Mouse (Mus musculus) hindbrain, embryonic 10.5 days (tissue): ENCODE data around the gene Mbd5. TPM values are rescaled to one million over a fixed set of nuclear protein-coding genes. Genes with fewer than 3 reads are reported as not detected.

Source experiments
- DNase-seq: peaks from one replicate; pipeline ENCODE4 v3.0.0-alpha.2; 2017; ENCODE audit warnings: low spot score
- H3K27ac ChIP-seq: fragments of 300-500 bp; sonication (generic); 2 replicates; pipeline ENCODE4 v1.5.1; 2016; ENCODE audit warnings: mild to moderate bottlenecking, moderate library complexity
- H3K27me3 ChIP-seq: fragments of 300-500 bp; sonication (generic); 2 replicates; pipeline ENCODE4 v1.6.1; 2016; ENCODE audit warnings: mild to moderate bottlenecking; ENCODE audit not compliant: poor library complexity, insufficient read depth, severe bottlenecking
- H3K36me3 ChIP-seq: fragments of 300-500 bp; sonication (generic); 2 replicates; pipeline ENCODE4 v1.6.1; 2016; ENCODE audit warnings: mild to moderate bottlenecking, moderate library complexity
- H3K4me1 ChIP-seq: fragments of 300-500 bp; sonication (generic); replicated peaks from 2 replicates; pipeline ENCODE4 v1.6.1; 2016; ENCODE audit warnings: mild to moderate bottlenecking
- H3K4me3 ChIP-seq: fragments of 300-500 bp; sonication (generic); 2 replicates; pipeline ENCODE4 v1.5.1; 2016; ENCODE audit warnings: mild to moderate bottlenecking, moderate library complexity
- H3K9me3 ChIP-seq: fragments of 300-500 bp; sonication (generic); 2 replicates; pipeline ENCODE4 v1.6.1; 2016; ENCODE audit warnings: mild to moderate bottlenecking, moderate library complexity
- WGBS: fragments of 180-500 bp; shearing (Covaris S2); methylation state at CpG from one replicate; pipeline ENCODE4 v1.1.7; 2016; 5-methylcytosine and 5-hydroxymethylcytosine counted together
- polyA plus RNA-seq: library from polyadenylated mRNA; unstranded; fragments of >200 nt; fragmentation: Nextera tagmentation; extraction: Ambion mirVana; gene quantifications from 2 replicates; pipeline ENCODE4 v1.2.1, GENCODE M21; 2016

Mbd5 gene
- polyA plus RNA-seq, 1 experiment from 2014 or later, result 30.2 TPM

DNA sequence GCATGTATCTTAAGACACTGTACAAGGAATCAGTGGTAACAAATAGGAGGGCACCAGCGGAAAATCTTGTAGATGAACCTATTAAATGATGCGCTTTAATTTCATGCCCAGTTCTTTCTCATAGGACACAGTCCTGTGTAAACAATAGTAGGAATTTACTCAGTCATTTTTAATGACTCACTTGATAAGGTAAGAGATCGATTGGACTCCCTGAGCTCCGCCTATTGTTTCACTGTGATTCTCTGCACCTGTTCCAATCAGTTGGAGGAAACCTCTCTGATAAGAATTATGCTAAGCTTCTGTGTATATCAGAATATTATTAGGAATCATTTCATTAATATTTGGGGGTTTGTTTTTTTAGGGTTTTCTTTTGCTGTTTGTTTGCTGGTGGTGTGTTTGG lies 100.7 kb downstream of the Mbd5 start:
- Histone ChIP-seq H3K4me1 (0 out of 2 replicates have a peak, but pooled peaks cover 4% of the 10 kb centered on the region), H3K9me3 (0 out of 2 replicates have a peak, but pooled peaks cover 3% of the 10 kb centered on the region), H3K27ac (no peak overlapping the region), H3K36me3 (no peaks in the 10 kb centered on the region), H3K4me3 (no peak overlapping the region), H3K27me3 (no peaks in the 10 kb centered on the region)
- DNase-seq, result no peak
- WGBS, result 93% methylated on average over 4 of the region's 4 CpGs

DNA sequence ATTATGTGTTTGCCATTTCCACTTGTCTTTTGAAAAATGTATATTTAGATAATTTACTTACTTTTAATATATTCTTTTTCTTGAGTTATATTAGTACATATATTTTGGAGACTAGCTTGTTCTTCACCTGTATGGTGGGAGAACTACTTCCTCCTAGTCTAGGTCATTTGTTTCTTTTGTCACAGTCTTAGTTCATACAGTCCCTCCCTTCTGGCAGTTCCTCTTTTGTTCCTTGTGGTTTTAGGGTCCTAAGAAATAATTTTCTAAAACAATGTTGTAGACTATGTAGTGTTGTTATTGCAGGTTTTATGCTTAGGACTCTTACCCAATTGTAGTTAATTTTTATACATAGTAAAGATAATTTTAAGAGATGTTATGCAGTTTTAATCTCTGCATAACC lies 118.6 kb downstream of the Mbd5 start:
- Histone ChIP-seq H3K4me3 (no peak overlapping the region), H3K36me3 (no peaks in the 10 kb centered on the region), H3K9me3 (no peaks in the 10 kb centered on the region), H3K4me1 (no peaks in the 10 kb centered on the region), H3K27ac (no peak overlapping the region), H3K27me3 (no peaks in the 10 kb centered on the region)
- no peak for DNase-seq

DNA sequence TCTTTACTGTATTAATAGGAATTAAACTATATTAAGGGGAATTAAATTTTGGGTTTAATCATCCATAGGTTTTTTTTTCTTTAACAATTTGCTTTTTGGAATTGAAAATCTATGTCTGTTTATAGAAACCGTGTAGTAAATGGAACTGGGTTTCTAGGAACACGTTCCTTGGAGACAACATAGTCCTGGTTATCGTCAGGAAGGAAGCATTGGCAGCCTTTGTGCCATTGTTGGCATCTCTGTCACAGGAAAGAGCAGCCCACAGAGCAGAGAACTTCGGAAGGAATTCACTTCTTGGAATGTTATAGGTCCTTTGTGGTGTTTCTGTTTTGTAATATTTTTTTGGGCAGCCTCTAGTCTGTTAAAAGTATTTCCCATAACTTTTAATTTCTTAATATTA lies 135.7 kb downstream of the Mbd5 start:
- Histone ChIP-seq H3K36me3 (no peaks in the 10 kb centered on the region), H3K9me3 (no peaks in the 10 kb centered on the region), H3K4me3 (no peak overlapping the region), H3K27ac (no peak overlapping the region), H3K27me3 (no peaks in the 10 kb centered on the region), H3K4me1 (no peaks in the 10 kb centered on the region)
- DNase-seq, result no peak
- 80% methylated on average over 4 of the region's 4 CpGs for WGBS

DNA sequence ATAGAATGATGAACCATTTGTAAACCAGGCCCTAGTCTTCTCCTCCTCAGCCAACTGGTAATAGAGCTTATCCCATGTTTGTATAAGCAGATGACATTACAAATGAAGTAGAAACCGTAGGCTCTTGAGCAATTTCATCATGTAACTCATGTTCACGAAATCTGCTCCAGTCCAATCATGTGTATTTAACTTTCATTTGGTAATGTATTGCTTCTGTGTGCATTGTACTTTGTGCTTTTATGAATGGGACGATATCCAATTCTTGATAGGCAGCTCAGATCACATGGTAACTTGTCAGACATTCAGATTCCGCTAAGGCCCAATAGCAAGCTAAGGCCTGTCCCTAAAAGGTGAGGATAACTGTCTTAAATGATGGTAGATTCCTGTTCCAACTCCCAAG lies 141.5 kb downstream of the Mbd5 start:
- H3K27me3 ChIP-seq, result no peaks in the 10 kb centered on the region
- H3K9me3 ChIP-seq, result no peaks in the 10 kb centered on the region
- no peak overlapping the region for H3K4me3 ChIP-seq
- H3K27ac ChIP-seq, result no peak overlapping the region
- no peak for DNase-seq
- WGBS, result 95% methylated on average over 4 of the region's 4 CpGs
- no peaks in the 10 kb centered on the region for H3K4me1 ChIP-seq
- no peaks in the 10 kb centered on the region for H3K36me3 ChIP-seq

DNA sequence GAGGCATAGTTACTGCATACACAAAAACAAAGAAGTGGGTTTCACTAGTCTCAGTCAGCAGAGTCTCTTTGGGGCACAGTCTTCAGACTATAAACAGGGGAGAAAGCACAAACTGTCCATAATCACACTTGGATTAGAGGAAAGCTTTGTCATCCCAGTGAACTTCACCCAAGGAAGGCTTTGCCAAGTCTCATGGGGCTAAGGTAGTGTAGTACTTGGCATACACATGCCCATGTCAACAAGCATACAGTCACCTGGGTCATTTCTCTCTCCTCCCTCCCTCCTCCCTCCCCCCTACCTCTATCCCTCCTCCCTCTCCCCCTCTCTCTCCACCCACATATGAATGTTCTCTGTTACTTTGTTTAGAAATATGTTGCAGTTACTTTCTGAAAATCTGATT lies 147.5 kb downstream of the Mbd5 start:
- Histone ChIP-seq H3K9me3 (no peaks in the 10 kb centered on the region), H3K4me3 (no peak overlapping the region), H3K27ac (no peak overlapping the region), H3K4me1 (no peaks in the 10 kb centered on the region), H3K27me3 (no peaks in the 10 kb centered on the region), H3K36me3 (peaks cover 6% of the 10 kb centered on the region)
- DNase-seq, result no peak

DNA sequence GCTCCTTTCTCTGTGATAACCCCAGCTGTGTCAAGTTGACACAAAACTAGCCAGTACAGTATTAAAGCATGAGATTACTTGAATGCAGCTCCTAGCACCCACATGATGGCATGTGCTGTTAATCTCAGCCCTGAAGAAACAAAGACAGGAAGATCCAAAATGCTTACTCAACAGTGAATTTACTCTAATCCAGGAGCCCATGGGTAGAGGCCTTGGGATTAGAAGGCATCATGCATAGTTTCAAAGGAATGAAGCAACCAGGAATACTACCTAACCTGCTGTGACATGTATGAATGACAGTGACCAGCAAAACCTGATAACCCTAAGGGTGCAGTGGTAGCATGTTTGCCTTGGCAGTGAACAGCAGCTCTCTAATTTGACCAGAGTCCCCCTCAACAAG lies 159.6 kb downstream of the Mbd5 start:
- Histone ChIP-seq H3K4me1 (no peaks in the 10 kb centered on the region), H3K36me3 (0 out of 2 replicates have a peak, but pooled peaks cover 4% of the 10 kb centered on the region), H3K4me3 (no peak overlapping the region), H3K27me3 (no peaks in the 10 kb centered on the region), H3K9me3 (no peaks in the 10 kb centered on the region), H3K27ac (no peak overlapping the region)
- DNase-seq, result no peak

DNA sequence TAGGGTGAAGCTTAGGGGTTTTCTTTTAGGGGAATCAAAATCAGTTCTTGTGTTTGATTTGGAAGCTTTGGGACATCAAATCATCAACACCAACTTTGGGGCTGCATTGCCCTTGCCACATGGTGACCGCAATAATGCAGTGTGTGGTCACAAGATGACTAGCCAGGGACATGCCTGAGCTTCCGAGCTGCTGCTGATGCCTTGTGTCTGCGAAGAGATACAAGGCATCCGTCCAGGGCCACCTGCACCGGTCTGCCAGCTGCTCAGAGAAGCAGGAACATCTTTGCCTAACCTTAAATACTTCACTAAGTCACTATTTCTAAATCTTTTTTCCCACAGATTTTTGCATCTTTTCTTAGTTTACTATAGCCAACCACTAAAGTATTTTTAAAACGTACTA lies 170.6 kb downstream of the Mbd5 start:
- Histone ChIP-seq H3K27me3 (no peaks in the 10 kb centered on the region), H3K9me3 (no peaks in the 10 kb centered on the region), H3K36me3 (no peaks in the 10 kb centered on the region), H3K27ac (no peak overlapping the region), H3K4me3 (no peak overlapping the region), H3K4me1 (no peaks in the 10 kb centered on the region)
- 96% methylated on average over 6 of the region's 6 CpGs for WGBS
- no peak for DNase-seq

DNA sequence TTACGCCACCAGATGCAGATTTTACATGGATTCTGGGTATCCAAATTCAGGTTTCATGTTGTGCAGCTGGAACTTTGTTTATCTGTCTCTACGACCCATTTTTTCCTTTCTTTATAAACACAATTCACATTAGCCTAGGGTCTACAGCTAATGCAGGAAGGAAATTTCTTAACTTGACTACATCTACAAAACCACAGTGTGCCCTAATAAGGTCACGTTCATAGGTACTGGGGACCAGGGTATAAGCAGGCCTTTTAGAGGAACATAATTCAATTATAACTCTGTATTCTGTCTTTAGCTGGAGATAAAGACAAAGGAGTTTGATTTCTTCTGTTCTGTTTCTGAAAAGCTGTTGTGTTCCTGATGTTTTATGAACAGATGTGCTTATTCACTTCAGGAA lies 172.3 kb downstream of the Mbd5 start:
- Histone ChIP-seq H3K4me1 (no peaks in the 10 kb centered on the region), H3K27ac (no peak overlapping the region), H3K9me3 (no peaks in the 10 kb centered on the region), H3K36me3 (no peaks in the 10 kb centered on the region), H3K4me3 (no peak overlapping the region), H3K27me3 (no peaks in the 10 kb centered on the region)
- no peak for DNase-seq
- 93% methylated on average over 3 of the region's 3 CpGs for WGBS

DNA sequence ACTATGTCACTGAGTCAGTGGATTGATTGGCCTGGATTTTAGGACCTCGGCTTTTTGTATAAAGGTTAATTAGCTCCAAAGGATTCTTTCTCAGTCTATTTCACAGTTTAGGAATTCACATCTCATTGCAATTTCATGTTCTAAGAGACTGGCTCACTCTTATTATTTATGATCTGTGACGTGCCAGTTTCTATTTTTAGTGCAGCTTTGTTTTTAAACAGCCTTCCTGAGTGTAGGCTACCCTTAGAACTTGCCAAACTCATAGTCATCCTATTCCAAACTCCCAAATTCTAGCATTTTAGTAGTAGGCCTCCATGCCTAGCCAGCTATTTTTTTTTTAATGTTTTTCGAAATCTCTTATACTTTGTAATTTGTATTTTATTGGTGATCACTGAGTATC lies 192.9 kb downstream of the Mbd5 start:
- H3K27me3 ChIP-seq, result no peaks in the 10 kb centered on the region
- no peak overlapping the region for H3K27ac ChIP-seq
- no peaks in the 10 kb centered on the region for H3K36me3 ChIP-seq
- H3K9me3 ChIP-seq, result no peaks in the 10 kb centered on the region
- WGBS, result 90% methylated on average over 3 of the region's 3 CpGs
- H3K4me3 ChIP-seq, result no peak overlapping the region
- DNase-seq, result no peak
- no peaks in the 10 kb centered on the region for H3K4me1 ChIP-seq

DNA sequence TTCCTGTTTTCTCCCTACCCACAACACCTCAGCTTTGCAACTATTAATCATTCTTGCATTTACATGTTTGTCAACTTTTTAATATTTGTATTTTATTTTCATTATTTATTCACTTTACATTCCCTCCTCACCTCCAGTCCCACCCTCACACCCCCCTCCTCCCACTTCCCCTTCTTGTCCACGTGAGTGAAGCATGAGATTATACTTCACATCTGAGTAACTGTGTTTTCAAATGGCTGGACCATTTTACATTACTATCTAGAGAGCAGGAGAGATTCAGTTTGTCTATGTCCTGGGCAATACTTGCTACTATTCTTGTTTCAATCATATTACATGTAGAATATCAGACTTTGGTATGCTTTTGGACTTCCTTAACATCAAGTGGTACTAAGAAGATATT lies 204.3 kb downstream of the Mbd5 start:
- no peaks in the 10 kb centered on the region for H3K4me1 ChIP-seq
- H3K36me3 ChIP-seq, result 0 out of 2 replicates have a peak, but pooled peaks cover 3% of the 10 kb centered on the region
- H3K4me3 ChIP-seq, result no peak overlapping the region
- WGBS, result 80% methylated on average over 1 of the region's 1 CpGs
- H3K9me3 ChIP-seq, result no peaks in the 10 kb centered on the region
- H3K27me3 ChIP-seq, result no peaks in the 10 kb centered on the region
- H3K27ac ChIP-seq, result no peak overlapping the region
- no peak for DNase-seq

DNA sequence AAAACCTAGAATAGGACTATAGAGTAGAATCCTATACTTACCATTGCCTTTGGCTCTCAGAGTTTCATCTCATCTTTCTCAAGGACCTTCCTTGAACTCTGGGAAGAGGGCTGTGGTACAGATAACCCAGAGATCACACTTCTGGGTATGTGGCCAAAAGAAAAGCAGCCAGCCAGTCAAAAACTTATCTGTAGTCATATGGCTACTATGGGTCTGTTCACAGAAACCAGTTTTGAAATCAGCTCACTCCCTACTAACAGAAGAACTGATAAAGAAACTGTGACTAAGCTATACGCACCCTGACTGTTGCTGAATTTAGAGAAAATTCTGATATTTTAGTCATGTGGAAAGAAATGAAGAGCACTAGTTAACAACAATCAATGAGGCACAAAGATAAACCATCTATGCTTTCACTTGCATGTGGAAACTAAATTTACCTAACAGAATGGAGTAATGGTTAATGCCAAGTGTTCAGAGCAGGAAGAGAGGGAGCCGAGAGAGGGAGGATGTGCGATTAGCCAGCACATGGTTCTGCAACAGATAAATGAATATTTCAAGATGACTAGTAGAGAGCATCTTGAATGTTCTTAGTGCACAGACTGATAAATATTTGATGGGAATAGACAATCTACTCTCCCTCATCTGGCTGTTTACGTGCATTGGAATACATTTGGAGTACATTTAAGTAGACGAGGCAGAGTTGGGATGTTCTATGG lies 211.1 kb downstream of the Mbd5 start:
- Histone ChIP-seq H3K27me3 (no peaks in the 10 kb centered on the region), H3K9me3 (no peaks in the 10 kb centered on the region), H3K4me3 (no peak overlapping the region), H3K4me1 (no peaks in the 10 kb centered on the region), H3K27ac (no peak overlapping the region), H3K36me3 (peaks cover 15% of the 10 kb centered on the region)
- DNase-seq, result no peak
- 94% methylated on average over 5 of the region's 5 CpGs for WGBS

DNA sequence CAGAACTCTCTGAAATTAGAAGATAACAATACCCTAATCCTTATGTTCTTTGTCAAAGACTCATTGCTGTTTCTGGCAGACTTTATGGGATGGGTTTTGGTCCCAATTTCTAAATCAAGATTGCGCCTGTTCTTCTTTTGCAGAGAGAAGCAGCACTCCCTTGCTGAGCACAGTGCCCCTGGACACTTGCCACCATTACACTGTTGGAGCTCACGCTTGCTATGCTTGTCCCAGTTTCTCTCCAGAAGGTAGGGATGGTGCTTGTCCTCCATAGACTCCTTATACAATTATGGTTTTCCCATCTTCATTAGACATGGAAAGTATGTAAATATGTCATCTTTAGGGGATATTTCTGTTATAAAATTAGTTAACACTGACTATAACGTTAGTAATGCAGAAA lies 220.5 kb downstream of the Mbd5 start:
- no peak overlapping the region for H3K4me3 ChIP-seq
- H3K36me3 ChIP-seq, result peaks cover 10% of the 10 kb centered on the region
- WGBS, result 90% methylated on average over 3 of the region's 3 CpGs
- H3K27ac ChIP-seq, result no peak overlapping the region
- H3K4me1 ChIP-seq, result no peaks in the 10 kb centered on the region
- H3K27me3 ChIP-seq, result no peaks in the 10 kb centered on the region
- no peaks in the 10 kb centered on the region for H3K9me3 ChIP-seq
- DNase-seq, result no peak

DNA sequence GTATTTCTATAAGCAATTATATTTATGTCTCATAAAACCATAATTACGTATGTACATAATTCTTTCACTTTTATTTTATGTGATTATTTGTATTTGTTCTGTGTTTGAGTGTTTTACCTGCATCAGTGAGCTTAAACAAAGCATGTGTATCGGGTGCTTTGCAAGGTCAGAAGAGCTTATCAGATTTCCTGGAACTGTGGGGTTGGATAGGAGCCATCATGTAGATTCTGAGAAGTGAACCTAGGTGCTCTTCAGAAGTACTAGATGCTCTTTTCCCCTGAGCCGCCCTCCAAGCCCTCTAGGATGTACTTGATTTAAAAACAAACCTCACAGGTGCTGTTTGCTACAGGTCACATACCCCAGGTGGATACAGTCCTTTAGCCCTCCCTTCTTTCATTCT lies 227.7 kb downstream of the Mbd5 start:
- Histone ChIP-seq H3K9me3 (no peaks in the 10 kb centered on the region), H3K4me1 (no peaks in the 10 kb centered on the region), H3K4me3 (no peak overlapping the region), H3K27ac (no peak overlapping the region), H3K36me3 (peaks cover 3% of the 10 kb centered on the region; the same call in 1 of the 2 replicates), H3K27me3 (no peaks in the 10 kb centered on the region)
- 89% methylated on average over 3 of the region's 3 CpGs for WGBS
- DNase-seq, result no peak

DNA sequence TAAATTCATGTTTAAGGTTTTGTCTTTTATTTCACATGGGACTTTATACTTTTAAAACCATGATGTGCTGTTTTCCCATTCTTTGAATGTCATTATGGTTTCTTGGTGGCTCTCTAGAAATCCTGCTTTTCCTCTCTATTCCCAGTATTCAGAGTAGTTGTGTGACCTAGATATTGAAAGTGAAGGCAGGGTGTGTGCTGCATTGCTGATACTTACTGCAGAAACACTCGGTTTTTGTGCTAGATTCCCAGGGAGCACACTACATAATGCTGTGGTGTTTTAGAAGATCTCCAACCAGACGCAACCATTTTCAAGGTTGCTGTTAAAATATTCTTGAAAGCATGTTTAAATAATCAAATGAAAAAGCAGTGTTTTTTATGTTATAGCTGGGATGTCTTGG lies 241.7 kb downstream of the Mbd5 start:
- Histone ChIP-seq H3K27ac (no peak overlapping the region), H3K4me3 (no peak overlapping the region), H3K36me3 (no peaks in the 10 kb centered on the region), H3K4me1 (no peaks in the 10 kb centered on the region), H3K27me3 (no peaks in the 10 kb centered on the region), H3K9me3 (no peaks in the 10 kb centered on the region)
- DNase-seq, result no peak
- WGBS, result 81% methylated on average over 2 of the region's 2 CpGs
